Mouse (Mus musculus) common myeloid progenitor, adult 5-6 weeks (primary cell): ENCODE measurements around the gene Ctnnd2. TPM values are rescaled to one million over a fixed set of nuclear protein-coding genes. Genes with fewer than 3 reads are reported as not detected.

Source experiments
- ATAC-seq: replicated peaks from 2 replicates; pipeline ENCODE4 v1.8.0; 2016; ENCODE audit warnings: low read depth, mild to moderate bottlenecking, moderate TSS enrichment, inconsistent platforms; ENCODE audit not compliant: poor library complexity, severe bottlenecking
- total RNA-seq: library from RNA; stranded (forward); fragments of 200-1000, 187-1606 nt; gene quantifications from 2 replicates; pipeline ENCODE4 v1.2.3, GENCODE M21; 2017

Gene Ctnnd2
- total RNA-seq, 1 experiment from 2014 or later, result 0.73 TPM

DNA sequence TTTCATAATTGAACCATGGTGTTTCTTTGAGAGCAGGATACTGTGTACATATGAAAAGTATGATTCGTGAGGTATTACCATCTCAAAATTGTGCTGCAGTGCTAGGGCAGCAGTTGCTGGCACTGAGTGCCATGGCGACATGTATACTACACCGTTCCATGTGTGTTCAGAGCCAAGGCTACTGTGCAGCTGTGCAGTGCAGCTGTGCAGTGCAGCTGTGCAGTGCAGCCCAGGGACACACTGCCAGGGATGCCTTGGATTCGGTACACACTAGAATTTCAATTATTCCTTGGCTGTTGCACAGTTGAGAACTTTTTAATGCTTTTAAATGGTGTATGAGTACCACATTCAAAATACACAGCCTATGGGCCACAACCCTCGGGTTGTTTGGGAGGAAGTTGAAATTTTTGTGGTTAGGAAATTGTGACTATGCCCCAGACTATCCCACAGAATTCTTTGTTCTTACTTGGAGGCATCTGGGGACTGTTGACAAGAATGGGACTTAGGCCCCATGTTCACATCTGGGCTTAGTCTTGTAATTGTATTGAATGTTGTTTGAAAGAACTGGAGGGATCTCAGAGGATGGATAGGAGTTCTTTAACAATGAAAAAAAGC is 613.4 kb downstream of the Ctnnd2 start:
- no peak for ATAC-seq

DNA sequence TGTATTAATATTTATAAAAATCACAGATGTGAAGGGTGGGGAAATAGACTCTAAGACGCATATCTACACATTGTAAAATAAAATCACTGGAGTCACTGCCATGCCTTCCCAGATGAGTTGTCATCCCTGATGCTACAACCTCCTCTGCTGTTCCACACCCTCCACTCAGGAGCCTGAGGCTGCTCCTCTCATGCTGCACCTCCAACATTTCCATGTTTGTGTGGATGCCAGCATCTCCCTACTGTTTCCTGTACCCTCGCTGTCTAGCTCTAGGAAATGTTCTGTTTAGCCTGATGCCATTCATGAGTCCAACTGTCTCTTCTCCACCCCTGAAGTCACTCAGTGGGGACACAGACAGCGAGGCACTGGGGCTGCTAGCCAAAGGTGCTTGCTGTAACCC is 620.9 kb downstream of the Ctnnd2 start:
- ATAC-seq, result no peak

DNA sequence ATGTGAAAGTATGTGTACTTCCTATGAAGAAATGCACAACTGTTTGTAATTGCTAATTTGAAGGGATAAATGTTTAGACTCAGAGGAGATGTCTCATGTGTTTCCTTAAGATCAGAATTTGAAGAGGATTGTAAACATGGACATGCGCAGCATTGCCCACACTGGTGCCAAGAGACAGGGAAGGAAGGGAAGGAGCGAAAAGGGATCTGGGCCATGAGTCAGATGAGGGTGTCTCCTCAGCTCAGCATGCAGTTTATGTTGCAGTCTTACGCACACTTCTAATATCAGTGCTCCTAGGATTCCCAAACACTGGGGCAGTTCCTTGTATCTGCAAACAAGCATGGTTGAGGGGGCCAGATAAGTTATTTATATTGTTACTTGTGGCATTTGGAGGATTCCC is 623.3 kb downstream of the Ctnnd2 start:
- no peak for ATAC-seq

DNA sequence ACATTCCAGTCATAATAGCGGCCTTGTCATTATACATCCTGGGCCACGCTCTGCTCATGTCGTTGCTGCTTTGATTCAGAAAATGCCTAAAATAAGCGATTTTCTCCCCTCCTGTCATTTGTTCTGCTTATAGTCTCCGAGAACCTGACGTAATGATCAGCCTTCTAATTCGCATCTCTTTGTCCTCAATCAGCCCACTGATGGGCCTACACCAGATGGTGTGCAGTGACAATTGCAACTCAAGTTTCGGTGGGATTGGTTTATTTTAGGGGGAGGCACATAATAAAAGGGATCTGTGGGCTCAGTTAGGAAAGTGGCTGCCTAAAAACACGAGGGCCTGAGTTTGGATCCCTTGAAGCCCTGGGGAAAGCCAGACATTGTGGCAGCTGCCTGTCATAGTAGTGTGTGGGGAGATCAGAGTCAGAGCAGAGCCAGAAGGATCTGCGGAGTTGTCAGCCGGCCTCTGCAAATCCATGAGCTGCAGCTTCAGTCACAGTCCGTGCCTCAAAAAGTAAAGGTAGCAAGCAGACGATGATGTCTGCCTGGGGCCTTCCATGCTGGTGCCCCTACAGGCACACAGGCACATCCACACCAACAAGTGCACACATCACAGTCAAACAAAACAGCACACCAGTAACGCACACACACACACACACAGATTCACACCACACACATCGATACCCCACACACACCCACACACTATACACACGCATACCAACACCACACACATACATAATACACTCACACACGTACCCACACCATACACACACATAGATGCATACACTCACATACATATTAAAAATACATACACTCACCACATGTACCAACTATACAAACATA is 655.3 kb downstream of the Ctnnd2 start:
- ATAC-seq, result no peak

DNA sequence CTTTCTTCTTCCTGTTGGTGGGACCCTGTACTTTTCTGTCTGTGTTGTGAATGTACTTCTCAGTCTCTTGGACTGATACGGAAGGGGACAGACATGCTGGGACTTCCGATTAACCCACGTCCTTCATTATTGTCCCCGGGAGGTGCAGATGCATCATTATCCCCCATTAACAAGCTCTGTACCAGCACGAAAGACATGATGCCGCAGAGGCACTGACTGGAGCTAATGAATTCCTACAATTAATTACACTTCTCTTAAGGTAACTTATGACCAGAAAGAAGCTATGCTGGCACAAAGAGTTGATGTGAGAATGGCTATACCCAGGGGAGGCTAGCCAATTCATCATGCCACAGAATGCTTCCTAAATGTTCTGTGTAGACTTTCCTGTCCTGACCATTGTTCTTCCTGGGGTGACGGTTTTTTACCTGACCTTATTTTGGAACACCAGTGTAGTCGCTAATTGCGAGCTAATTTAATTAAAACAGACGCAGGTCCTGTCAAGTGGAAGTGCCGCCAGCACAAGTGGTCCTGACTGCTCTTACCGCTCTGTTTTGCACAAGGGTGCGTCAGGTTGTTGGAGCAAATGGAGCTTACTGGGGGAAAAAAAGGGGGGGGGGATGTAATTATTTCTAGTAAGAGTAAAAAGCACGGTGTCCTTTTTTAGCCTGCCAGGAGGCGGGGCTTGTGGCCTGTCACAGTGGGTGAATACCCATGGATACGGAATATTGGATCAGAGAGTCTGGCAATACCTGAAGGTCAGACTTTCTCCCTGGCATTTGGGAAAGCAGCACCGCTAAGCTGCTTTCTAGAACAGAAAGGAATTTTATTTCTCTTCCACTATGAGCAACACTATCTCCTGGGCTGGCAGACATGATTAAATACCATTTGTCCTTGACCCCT is 685.1 kb downstream of the Ctnnd2 start:
- ATAC-seq, result no peak

DNA sequence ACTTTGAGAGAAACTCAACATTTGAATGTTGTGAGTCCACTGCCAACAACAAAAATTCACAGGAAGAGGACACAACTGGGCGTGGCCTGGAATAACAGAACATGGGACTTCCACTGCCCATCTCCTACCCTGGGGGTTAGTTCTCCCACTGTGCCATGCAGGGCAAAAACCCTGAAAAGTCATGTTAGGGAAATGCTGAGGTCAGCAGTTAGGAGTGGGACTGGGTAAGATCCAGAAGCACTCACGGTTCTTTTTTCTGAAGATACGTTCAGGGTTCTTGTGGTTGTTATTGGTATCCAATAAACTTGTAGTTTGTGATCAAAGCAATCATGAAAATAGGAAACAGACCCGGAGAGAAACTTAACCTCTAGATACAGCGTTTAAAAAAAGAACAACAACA is 695.0 kb downstream of the Ctnnd2 start:
- ATAC-seq, result no peak

DNA sequence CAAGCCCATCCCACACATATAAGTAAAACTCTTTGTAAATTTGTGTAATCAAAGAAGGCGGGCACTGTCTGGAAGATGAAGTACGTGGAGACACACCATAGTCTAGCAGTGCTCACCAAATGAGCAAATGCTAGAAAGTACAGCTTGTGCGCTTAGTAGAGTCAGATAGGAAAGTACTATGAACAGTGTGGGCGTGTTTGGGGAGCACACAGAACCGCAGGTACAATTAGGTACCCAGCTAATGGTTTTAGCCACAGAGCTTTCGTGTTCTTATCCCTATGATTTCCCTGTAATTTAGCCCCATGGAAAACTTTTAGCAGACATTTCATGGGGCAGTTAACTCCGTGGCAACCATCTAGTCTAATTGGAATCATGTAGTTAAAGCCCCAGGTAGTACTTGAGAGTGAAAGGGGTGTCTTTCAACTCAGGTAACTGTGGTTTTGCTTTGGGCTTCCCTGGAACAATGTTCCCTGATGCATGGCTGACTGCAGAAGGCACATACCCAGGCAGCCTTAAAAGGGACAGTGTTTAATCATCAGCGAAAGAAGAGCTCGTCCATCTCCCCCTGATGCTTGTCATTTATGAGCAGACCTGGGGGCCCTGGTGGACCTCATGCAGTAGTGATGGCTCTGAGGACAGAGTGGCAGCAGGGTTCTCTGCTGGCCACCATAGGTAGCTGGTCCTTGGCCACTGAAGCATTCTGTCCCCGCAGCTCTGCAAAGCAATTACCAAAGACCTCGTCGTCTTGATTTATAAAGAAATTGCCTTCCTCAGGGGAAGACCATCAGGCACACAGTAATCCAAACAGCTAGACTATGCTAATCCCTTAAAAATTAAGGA is 697.5 kb downstream of the Ctnnd2 start:
- ATAC-seq, result no peak

DNA sequence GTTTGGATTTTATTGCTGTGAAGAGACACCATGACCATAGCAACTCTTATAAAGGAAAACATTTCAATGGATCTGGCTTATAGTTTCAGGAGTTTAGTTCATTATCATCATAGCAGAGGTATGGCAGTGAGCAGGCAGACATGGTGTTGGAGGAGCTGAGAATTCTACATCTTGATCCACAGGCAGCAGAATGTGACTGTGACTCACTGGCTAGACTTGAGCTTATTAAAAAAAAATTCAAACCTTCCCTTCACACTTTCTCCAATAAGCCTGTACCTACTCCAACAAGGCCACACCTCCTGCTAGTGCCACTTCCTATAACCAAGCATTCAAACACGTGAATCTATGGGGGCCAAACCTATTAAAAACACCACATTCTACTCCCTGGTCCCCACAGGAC is 703.1 kb downstream of the Ctnnd2 start:
- ATAC-seq, result no peak

DNA sequence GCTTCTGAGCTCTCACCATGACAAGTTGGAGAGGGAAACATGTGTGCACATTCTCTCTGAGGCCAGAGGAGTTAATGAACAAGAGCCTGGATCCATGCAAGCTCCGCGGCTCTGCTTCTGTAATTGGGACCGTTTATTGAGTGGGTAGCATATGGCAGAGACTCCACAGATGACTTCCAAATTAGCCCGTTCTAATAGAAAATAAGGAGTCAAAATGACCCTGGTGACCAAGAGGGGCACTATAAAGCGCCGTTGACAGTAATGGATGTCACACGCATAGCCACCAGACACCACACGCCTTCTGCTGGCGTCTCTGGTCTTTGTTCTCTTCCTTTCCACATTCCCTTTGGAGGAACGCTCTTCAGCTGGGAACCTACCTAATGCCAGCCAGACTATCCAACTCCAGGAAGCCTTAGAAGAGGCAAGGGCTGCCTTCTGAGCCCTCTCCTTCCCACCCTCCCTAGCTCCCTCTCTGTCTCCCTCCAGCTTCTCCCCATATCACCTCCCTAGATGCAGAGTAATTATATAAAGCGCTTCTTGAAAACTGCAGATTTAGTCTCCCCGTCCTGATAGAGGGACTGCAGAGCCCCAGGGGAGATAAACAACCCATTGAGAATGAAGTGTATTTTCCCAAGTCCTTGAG is 712.4 kb downstream of the Ctnnd2 start:
- no peak for ATAC-seq

DNA sequence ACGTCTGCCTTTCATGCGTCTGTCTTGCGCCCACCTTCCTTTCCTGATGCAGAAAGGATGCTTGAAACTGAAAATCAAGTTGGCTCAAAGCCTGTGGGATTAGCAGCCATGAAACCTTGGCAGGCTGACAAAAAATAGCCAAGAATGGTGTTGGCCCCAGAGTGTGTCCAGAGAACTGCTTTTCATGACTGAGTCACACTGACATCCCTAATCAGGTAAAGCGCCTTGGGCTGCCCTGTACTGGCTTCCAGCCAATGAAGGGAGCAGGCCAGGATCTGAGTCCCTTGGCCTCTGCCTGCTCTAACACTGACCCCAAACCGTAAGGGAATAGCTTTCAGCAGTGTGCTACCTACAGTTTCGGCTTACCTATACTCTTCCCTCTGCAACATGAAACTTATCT is 713.0 kb downstream of the Ctnnd2 start:
- ATAC-seq, result no peak

DNA sequence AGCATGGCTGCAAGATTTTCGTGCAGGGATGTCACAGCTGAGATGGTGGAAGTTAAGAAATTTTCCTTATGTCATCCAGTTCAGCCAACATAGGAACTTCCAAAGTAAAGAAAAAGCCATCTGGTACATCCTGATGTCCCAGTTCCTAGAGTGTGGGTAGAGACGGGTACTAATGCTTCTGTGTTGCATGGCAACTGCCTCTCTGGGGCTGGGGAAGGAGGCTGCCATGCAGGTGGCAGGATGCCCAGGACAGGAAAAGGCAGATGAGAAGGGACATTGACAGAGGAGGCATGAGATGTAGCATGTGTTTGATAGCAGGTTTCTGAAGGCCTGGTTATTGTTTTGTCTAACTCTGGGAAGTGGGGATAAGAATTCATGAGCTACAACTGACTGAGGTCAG is 715.2 kb downstream of the Ctnnd2 start:
- ATAC-seq, result no peak

DNA sequence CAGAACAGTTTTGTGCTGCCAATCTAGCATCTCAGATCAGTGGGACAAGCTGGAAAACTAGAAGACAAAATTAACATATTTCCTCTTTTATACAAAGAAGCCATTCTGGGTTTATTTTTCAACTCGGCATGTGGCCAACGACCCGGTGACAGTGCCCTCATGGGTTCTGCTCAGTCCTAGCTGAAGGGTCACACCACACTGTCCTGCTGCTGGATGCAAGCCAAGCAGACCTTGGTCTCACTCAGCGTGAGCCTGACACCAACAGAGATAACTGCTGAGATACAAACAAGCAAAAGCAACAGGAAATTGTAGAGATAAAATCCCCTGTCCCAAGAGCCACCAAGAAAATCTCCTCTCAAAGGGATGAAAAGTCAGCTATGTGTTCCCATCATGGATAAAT is 719.6 kb downstream of the Ctnnd2 start:
- no peak for ATAC-seq

DNA sequence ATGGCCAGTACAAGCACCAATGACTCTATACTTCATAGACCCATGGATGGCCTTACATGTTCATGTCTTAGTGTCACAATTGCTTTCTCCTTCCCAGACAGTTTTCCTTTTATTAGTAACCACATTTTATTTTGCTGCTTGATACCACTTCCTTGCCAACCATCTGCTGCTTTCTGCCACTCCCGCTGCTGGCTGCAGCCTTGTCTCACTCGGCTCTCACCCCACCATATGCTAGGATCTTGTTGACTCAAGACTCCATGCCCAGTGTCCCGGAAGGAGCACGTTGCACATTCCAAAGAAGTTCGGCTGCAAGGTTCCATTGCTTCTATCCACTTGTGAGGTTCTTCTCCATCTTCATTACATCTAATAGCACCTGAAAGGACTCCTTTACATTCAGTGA is 722.7 kb downstream of the Ctnnd2 start:
- ATAC-seq, result no peak

DNA sequence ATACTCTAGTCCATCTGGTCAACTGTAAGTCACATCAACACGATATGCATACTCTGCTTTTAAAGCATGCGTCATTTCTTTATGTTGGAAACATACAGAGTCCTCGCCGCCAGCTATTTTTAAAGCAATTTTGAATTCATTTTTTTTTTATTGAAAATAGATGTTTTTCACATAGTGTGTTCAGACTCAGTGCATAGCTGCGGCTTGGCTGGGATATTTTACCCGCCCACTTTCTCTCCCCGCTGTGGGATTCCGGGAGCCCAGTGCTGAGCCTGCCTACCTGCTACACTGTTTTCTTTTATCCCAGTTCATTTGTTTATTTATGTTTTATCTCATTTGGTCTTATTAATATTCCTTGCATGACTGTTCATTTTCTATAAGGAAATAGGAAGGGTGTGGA is 724.9 kb downstream of the Ctnnd2 start:
- no peak for ATAC-seq

DNA sequence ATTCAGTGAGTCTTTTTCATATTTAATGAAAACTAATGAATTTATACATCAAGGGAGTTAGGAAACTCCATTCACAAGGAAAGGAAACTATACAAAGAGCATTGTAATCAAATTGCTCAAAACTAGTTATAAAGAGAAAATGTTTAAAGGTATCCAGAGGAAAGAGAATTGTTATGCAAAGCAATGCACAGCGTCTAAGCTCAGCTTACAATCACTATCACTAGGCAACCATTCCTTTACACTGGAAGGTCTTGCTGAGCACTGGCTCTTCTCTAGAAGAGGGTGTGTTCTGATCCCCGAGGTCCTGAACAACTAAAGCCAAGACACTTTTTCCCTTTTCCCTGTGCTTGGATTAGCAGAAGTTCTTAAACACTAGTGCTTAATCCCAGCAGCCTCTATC is 735.6 kb downstream of the Ctnnd2 start:
- no peak for ATAC-seq

DNA sequence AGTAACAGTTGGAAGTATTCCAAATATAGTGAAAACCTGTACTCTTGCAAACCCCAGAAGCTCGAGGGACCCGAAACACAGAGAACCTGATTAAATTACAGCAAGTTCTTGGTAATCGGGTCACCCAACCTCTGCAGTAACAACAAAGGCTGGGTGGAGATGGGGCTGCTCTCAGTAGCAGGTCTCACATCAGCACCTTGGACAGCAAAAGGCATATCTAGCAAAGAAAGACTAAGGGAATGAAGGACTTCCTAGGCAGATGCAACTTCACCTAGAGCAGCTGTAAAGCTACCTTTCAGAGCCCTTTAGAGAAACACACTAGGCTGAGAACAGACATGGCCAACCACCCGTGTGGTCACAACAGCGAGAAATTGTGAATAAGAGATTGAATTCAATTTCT is 741.0 kb downstream of the Ctnnd2 start:
- ATAC-seq, result no peak

DNA sequence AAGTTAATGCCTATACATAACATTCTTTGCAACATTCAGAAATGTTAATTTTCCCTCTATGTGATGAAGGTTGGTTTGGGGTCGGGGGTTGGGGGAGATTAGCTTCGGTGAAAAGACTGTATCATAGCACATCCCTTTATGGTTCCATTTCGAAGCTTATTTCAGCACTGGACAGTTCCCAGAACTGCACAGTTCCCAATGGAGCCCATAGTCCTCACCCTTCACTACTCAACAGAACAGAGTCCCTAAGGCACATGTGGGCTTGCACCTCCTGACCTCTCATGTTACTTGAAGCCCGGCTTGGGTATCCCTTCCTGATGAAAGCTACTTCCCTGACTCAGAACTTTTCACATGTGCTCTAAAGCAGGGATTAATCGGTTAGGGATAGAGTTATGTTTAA is 753.4 kb downstream of the Ctnnd2 start:
- 0 out of 2 replicates have a peak, but pooled peaks have one; percentile 45 for ATAC-seq

DNA sequence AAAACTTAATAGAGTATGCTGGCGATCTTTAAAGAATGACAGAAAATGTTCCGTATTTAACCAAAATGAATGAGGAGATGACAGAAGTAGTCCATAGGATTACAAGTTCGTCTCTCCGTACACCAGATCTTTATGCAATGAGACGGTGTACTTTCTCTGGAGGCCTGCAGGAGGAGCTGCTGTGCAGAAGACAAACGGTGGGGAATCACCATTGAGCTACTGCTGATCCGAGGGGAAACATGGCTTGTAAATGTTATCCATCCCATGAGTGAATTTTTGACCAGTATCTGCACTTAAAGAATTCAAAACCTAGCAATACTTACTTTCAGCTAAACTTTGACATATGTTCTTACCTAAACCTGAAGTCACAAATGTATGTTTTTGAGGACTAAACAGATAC is 755.2 kb downstream of the Ctnnd2 start:
- ATAC-seq, result peak; percentile 77; the same call in 1 of the 2 replicates

DNA sequence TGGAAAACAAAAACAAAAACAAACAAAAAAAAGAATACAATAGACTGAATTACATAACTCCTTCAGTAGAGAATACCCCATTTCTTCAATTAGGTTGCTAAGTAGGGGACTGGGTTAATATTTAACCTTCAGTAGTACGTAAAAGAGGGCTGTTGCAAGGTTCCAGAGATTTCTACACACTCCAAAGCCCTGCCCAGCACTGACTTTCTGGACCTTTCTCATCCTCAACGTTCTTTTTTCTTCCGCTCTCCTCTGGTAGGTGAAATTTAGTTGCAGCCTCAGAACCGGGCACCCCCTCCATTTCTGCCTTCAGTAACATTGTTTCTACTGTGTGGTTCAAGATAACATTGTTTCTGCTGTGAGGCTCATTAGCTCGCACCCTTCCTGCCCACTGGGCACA is 759.5 kb downstream of the Ctnnd2 start:
- no peak for ATAC-seq
